Mouse (Mus musculus): ENCODE measurements around the gene Prdx1.

- TF ChIP-seq CTCF (IDR thresholded peaks at IDR 0.05; ENCODE audit: extremely low read depth, insufficient read depth, insufficient read length, insufficient replicate concordance) (no peak), POLR2A (IDR thresholded peaks at IDR 0.05; ENCODE audit: low read depth, low read length) (no peak)
Measured at GRCm38 (mm10) chr4:116700964-116701363, 15.6 kb downstream of the Prdx1 start.

All from spleen, adult 2 months (tissue).